ENCODE assay signal across 8 mouse cellular contexts in genomic region chr5:24685366-24686093, GRCm38 (mm10). TPM values are rescaled to one million over a fixed set of nuclear protein-coding genes. Genes with fewer than 3 reads are reported as not detected.
DNase-seq lines count a peak whose midpoint lies in the region; ATAC-seq and TF ChIP-seq lines count a peak whose summit lies in the region.

Gene Nub1 (plus strand): TSS chr5:24685532.

- intact Hi-C loops in heart, postnatal 10 days (cut with DNase I): loop anchor here (2.0 to 5.0 kb wide), 2 partner anchors 65 to 157 kb away; partner anchors contain the start of gene Rheb

- H3K9me3 ChIP-seq in ES-Bruce4 (replicated peaks; ENCODE audit: control insufficient read depth, insufficient read depth, low read length, poor library complexity, severe bottlenecking): no peaks in the 10 kb centered on the region
- no peaks in the 10 kb centered on the region for H3K9me3 ChIP-seq in forebrain, embryonic 13.5 days (replicated peaks)
- H3K9me3 ChIP-seq in liver, postnatal 0 days (ENCODE audit: low read length): no peaks in the 10 kb centered on the region
- no peaks in the 10 kb centered on the region for H3K9me3 ChIP-seq in neural tube, embryonic 14.5 days (ENCODE audit: control insufficient read depth, low read length)

- peak; percentile 83 for TF ChIP-seq EP300 in ES-Bruce4 (IDR thresholded peaks at IDR 0.05; ENCODE audit: insufficient read depth, low read depth, low read length)
- TF ChIP-seq EP300 in liver, postnatal 0 days (IDR thresholded peaks at IDR 0.05; ENCODE audit: low read depth): peak; percentile 66

- H3K36me3 ChIP-seq in ES-Bruce4 (ENCODE audit: control insufficient read depth, insufficient read depth, low read length, poor library complexity, severe bottlenecking): peaks cover 6% of the 10 kb centered on the region
- peaks cover 12% of the 10 kb centered on the region for H3K36me3 ChIP-seq in forebrain, embryonic 13.5 days (ENCODE audit: poor library complexity, severe bottlenecking)
- H3K36me3 ChIP-seq in liver, postnatal 0 days (replicated peaks; ENCODE audit: insufficient read depth, low read length): peaks cover 13% of the 10 kb centered on the region
- peaks cover 7% of the 10 kb centered on the region for H3K36me3 ChIP-seq in neural tube, embryonic 14.5 days (ENCODE audit: control insufficient read depth, insufficient read depth, low read length)

- peak; percentile 62 for TF ChIP-seq CTCF in ES-Bruce4 (IDR thresholded peaks at IDR 0.05; ENCODE audit: low read depth, low read length)
- peak; percentile 72 for TF ChIP-seq CTCF in liver, postnatal 0 days (IDR thresholded peaks at IDR 0.05; ENCODE audit: low read depth)

- peak within 1 kb of the TSS; percentile 98 for H3K27ac ChIP-seq in ES-Bruce4 (ENCODE audit: insufficient read depth, low read length)
- H3K27ac ChIP-seq in forebrain, embryonic 13.5 days: peak within 1 kb of the TSS; percentile 94
- H3K27ac ChIP-seq in liver, postnatal 0 days (ENCODE audit: low read depth): peak within 1 kb of the TSS; percentile 100
- peak within 1 kb of the TSS; percentile 91 for H3K27ac ChIP-seq in neural tube, embryonic 14.5 days (ENCODE audit: low read depth, low read length)

- H3K9ac ChIP-seq in ES-Bruce4 (ENCODE audit: low read depth, poor library complexity, severe bottlenecking): peak within 1 kb of the TSS; percentile 94
- peak within 1 kb of the TSS; percentile 83 for H3K9ac ChIP-seq in forebrain, embryonic 13.5 days
- peak within 1 kb of the TSS; percentile 98 for H3K9ac ChIP-seq in liver, postnatal 0 days (replicated peaks)
- peak within 1 kb of the TSS; percentile 78 for H3K9ac ChIP-seq in neural tube, embryonic 14.5 days (replicated peaks; ENCODE audit: low read depth, low read length)

- peak within 1 kb of the TSS; percentile 98 for H3K4me3 ChIP-seq in ES-Bruce4 (ENCODE audit: low read depth, low read length)
- H3K4me3 ChIP-seq in forebrain, embryonic 13.5 days: peak within 1 kb of the TSS; percentile 77
- peak within 1 kb of the TSS; percentile 100 for H3K4me3 ChIP-seq in liver, postnatal 0 days (ENCODE audit: low read depth, low read length)
- peak within 1 kb of the TSS; percentile 71 for H3K4me3 ChIP-seq in neural tube, embryonic 14.5 days (ENCODE audit: low read depth, low read length)

- WGBS in forebrain, embryonic 13.5 days: under 1% methylated on average over 36 of the region's 53 CpGs
- WGBS in large intestine, adult 2 months: 1% methylated on average over 53 of the region's 53 CpGs
- WGBS in liver, postnatal 0 days (ENCODE audit: insufficient replicate concordance): under 1% methylated on average over 53 of the region's 53 CpGs
- under 1% methylated on average over 51 of the region's 53 CpGs for WGBS in neural tube, embryonic 14.5 days

- no peaks in the 10 kb centered on the region for H3K4me1 ChIP-seq in ES-Bruce4 (ENCODE audit: control insufficient read depth, insufficient read depth, low read length)
- H3K4me1 ChIP-seq in forebrain, embryonic 13.5 days: peaks cover 19% of the 10 kb centered on the region
- H3K4me1 ChIP-seq in liver, postnatal 0 days (ENCODE audit: insufficient read depth): peaks cover 17% of the 10 kb centered on the region
- H3K4me1 ChIP-seq in neural tube, embryonic 14.5 days (ENCODE audit: control insufficient read depth, insufficient read depth, low read length): peaks cover 12% of the 10 kb centered on the region

- no peaks in the 10 kb centered on the region for H3K27me3 ChIP-seq in ES-Bruce4 (ENCODE audit: control insufficient read depth, insufficient read depth, low read length, poor library complexity, severe bottlenecking)
- no peaks in the 10 kb centered on the region for H3K27me3 ChIP-seq in forebrain, embryonic 13.5 days
- no peaks in the 10 kb centered on the region for H3K27me3 ChIP-seq in liver, postnatal 0 days (ENCODE audit: insufficient read depth, low read length)
- H3K27me3 ChIP-seq in neural tube, embryonic 14.5 days (ENCODE audit: control insufficient read depth, insufficient read depth, low read length): no peaks in the 10 kb centered on the region

- peak within 1 kb of the TSS; percentile 67 for H3K4me2 ChIP-seq in forebrain, embryonic 13.5 days
- peak within 1 kb of the TSS; percentile 72 for H3K4me2 ChIP-seq in liver, postnatal 0 days (ENCODE audit: low read depth, low read length)
- peak within 1 kb of the TSS; percentile 58 for H3K4me2 ChIP-seq in neural tube, embryonic 14.5 days (ENCODE audit: low read depth, low read length)

- peak; percentile 99 for DNase-seq in heart, postnatal 10 days
- peak; percentile 95 for DNase-seq in large intestine, adult 2 months (ENCODE audit: low read depth, low spot score)
- peak; percentile 100 for DNase-seq in liver, postnatal 0 days
- peak; percentile 99 for DNase-seq in testis, postnatal 10 days (ENCODE audit: low spot score)

- ATAC-seq in cerebellum, adult (ENCODE audit: insufficient number of reproducible peaks, low FRiP score, low TSS enrichment): peak; percentile 96
- peak; percentile 97 for ATAC-seq in forebrain, embryonic 13.5 days
- peak; percentile 94 for ATAC-seq in liver, postnatal 0 days
- ATAC-seq in neural tube, embryonic 14.5 days (ENCODE audit: low read depth): peak; percentile 98

- TF ChIP-seq POLR2A in ES-Bruce4 (IDR thresholded peaks at IDR 0.05; ENCODE audit: insufficient read depth, low read length): peak; percentile 76

RNA-seq across cellular contexts. Expression of gene Nub1, which starts in this region (rescaled TPM):
- 77.3 and 81.1 TPM in 2 replicates for polyA plus RNA-seq in ES-Bruce4 (2011; ENCODE audit: insufficient read depth, insufficient read length, low read depth, missing spikeins)
- polyA plus RNA-seq in forebrain, embryonic 13.5 days (2015; fragmentation: Nextera tagmentation; extraction: Ambion mirVana): 40.5 and 40.9 TPM in 2 replicates
- total RNA-seq in heart, postnatal 10 days (2021): 10 to 100 TPM; 29.3 to 31.6 TPM
- 27.5 and 36.4 TPM in 2 replicates for polyA plus RNA-seq in large intestine, adult 2 months (2012; rRNA removed)
- polyA plus RNA-seq in liver, postnatal 0 days (2015; fragmentation: Nextera tagmentation; extraction: Ambion mirVana): 12.0 and 12.5 TPM in 2 replicates
- 56.2 and 57.9 TPM in 2 replicates for polyA plus RNA-seq in neural tube, embryonic 14.5 days (2014; fragmentation: Nextera tagmentation; extraction: Ambion mirVana)

Comparison
In these comparisons a context has a peak if more than half of its experiments do, and no peak if none do; other contexts are left out.
1. Peak in every context shown above with its lines: DNase-seq, ATAC-seq, H3K4me3 ChIP-seq and H3K27ac ChIP-seq.